Mouse (Mus musculus): ENCODE measurements around the gene Rims1.

Gene Rims1

GRCm38 (mm10) chr1:22579470-22579869 is 226.3 kb downstream of the Rims1 start:
- DNase-seq, result no peak

GRCm38 (mm10) chr1:22572720-22573119 is 233.1 kb downstream of the Rims1 start:
- DNase-seq, result no peak

- DNase-seq, result peak in 1 of 2 experiments; percentile 31
Measured at GRCm38 (mm10) chr1:22546273-22546672, 259.5 kb downstream of the Rims1 start.

GRCm38 (mm10) chr1:22538129-22538528 is 267.7 kb downstream of the Rims1 start:
- no peak for DNase-seq

- DNase-seq, result no peak
Measured at GRCm38 (mm10) chr1:22536776-22537175, 269.0 kb downstream of the Rims1 start.

GRCm38 (mm10) chr1:22535049-22535448 is 270.7 kb downstream of the Rims1 start:
- no peak for DNase-seq

GRCm38 (mm10) chr1:22533146-22534096 is 272.4 kb downstream of the Rims1 start:
- peak; percentile 69 to 75 for DNase-seq

GRCm38 (mm10) chr1:22515103-22515502 is 290.7 kb downstream of the Rims1 start:
- no peak for DNase-seq

- DNase-seq, result peak; percentile 86 to 87
Measured at GRCm38 (mm10) chr1:22512421-22512820, 293.4 kb downstream of the Rims1 start.

GRCm38 (mm10) chr1:22511614-22512013 is 294.2 kb downstream of the Rims1 start:
- DNase-seq, result peak; percentile 35 to 58

- DNase-seq, result peak; percentile 30 to 50
Measured at GRCm38 (mm10) chr1:22508735-22509615, 296.8 kb downstream of the Rims1 start.

- no peak for DNase-seq
Measured at GRCm38 (mm10) chr1:22487270-22487864, 318.4 kb downstream of the Rims1 start.

- DNase-seq, result no peak
Measured at GRCm38 (mm10) chr1:22476220-22476619, 329.6 kb downstream of the Rims1 start.

GRCm38 (mm10) chr1:22467033-22467432 is 338.8 kb downstream of the Rims1 start:
- no peak for DNase-seq

- no peak for DNase-seq
Measured at GRCm38 (mm10) chr1:22466597-22466996, 339.2 kb downstream of the Rims1 start.

GRCm38 (mm10) chr1:22424020-22424419 is 381.8 kb downstream of the Rims1 start:
- DNase-seq, result no peak

- DNase-seq, result no peak
Measured at GRCm38 (mm10) chr1:22422102-22422501, 383.7 kb downstream of the Rims1 start.

GRCm38 (mm10) chr1:22410173-22410572 is 395.6 kb downstream of the Rims1 start:
- DNase-seq, result no peak

- DNase-seq, result peak in 1 of 2 experiments; percentile 58
Measured at GRCm38 (mm10) chr1:22386361-22386760, 419.4 kb downstream of the Rims1 start.

GRCm38 (mm10) chr1:22377652-22378051 is 428.1 kb downstream of the Rims1 start:
- peak in 1 of 2 experiments; percentile 37 for DNase-seq

GRCm38 (mm10) chr1:22377062-22377461 is 428.7 kb downstream of the Rims1 start:
- DNase-seq, result no peak

GRCm38 (mm10) chr1:22356209-22356608 is 449.6 kb downstream of the Rims1 start:
- no peak for DNase-seq

- DNase-seq, result no peak
Measured at GRCm38 (mm10) chr1:22353687-22354086, 452.1 kb downstream of the Rims1 start.

Measured in cerebellum, postnatal 25 days (tissue).